Mouse (Mus musculus): ENCODE data around the gene Gnpnat1. TPM values are rescaled to one million over a fixed set of nuclear protein-coding genes. Genes with fewer than 3 reads are reported as not detected.
A peak's percentile ranks its signal among the peaks of the same experiment; 100 is the strongest.
"Not testable (repeated sequence)": the region's sequence is repeated elsewhere in the genome, so short reads cannot be mapped to it uniquely, and the experiment has no call there.

Gene Gnpnat1
- polyA plus RNA-seq (2015; fragmentation: Nextera tagmentation; extraction: Ambion mirVana): 55.6 and 60.2 TPM in 2 replicates

GRCm38 (mm10) chr14:45404813-45405212 lies at the start of gene Gnpnat1:
Gene Gnpnat1 (minus strand): TSS chr14:45404913.
- 81% methylated on average over 2 of the region's 3 CpGs for WGBS

GRCm38 (mm10) chr14:45453538-45454233 lies 49.0 kb upstream of the Gnpnat1 start:
- Histone ChIP-seq H3K4me1 (peaks cover 53% of the 10 kb centered on the region), H3K4me3 (replicated peaks) (no peak overlapping the region), H3K9ac (no peak overlapping the region), H3K27me3 (no peaks in the 10 kb centered on the region), H3K4me2 (no peak overlapping the region), H3K36me3 (peaks cover 16% of the 10 kb centered on the region; the same call in 1 of the 2 replicates), H3K27ac (peak overlapping the region; percentile 93), H3K9me3 (replicated peaks) (no peaks in the 10 kb centered on the region)
- 50% methylated on average over 5 of the region's 5 CpGs for WGBS
- ATAC-seq (replicated peaks; ENCODE audit: low FRiP score): peak; percentile 8; the same call in 1 of the 2 replicates

More at GRCm38 (mm10) chr14:45404813-45405212, at the start of gene Gnpnat1:
- not testable (repeated sequence) for H3K4me1 ChIP-seq; ATAC-seq (replicated peaks; ENCODE audit: low FRiP score); H3K27ac ChIP-seq; H3K9ac ChIP-seq; H3K4me2 ChIP-seq; H3K4me3 ChIP-seq (replicated peaks); H3K36me3 ChIP-seq; H3K27me3 ChIP-seq; H3K9me3 ChIP-seq (replicated peaks)

GRCm38 (mm10) chr14:45452861-45453512 lies 48.3 kb upstream of the Gnpnat1 start:
- H3K36me3 ChIP-seq: peaks cover 9% of the 10 kb centered on the region; the same call in 1 of the 2 replicates
- H3K9me3 ChIP-seq (replicated peaks): no peaks in the 10 kb centered on the region
- peak overlapping the region; percentile 93 for H3K27ac ChIP-seq
- 0 out of 2 replicates have a peak overlapping the region, but pooled peaks have one; percentile 5 for H3K4me2 ChIP-seq
- H3K4me3 ChIP-seq (replicated peaks): no peak overlapping the region
- H3K27me3 ChIP-seq: no peaks in the 10 kb centered on the region
- H3K9ac ChIP-seq: no peak overlapping the region
- H3K4me1 ChIP-seq: peaks cover 53% of the 10 kb centered on the region
- WGBS: 13% methylated on average over 11 of the region's 11 CpGs
- ATAC-seq (replicated peaks; ENCODE audit: low FRiP score): peak; percentile 86

GRCm38 (mm10) chr14:45452148-45452547 lies 47.4 kb upstream of the Gnpnat1 start:
- no peak overlapping the region for H3K4me2 ChIP-seq
- H3K4me3 ChIP-seq (replicated peaks): no peak overlapping the region
- H3K9ac ChIP-seq: no peak overlapping the region
- peak overlapping the region; percentile 93 for H3K27ac ChIP-seq
- peaks cover 4% of the 10 kb centered on the region; the same call in 1 of the 2 replicates for H3K36me3 ChIP-seq
- 16% methylated on average over 4 of the region's 4 CpGs for WGBS
- peak; percentile 41; the same call in 1 of the 2 replicates for ATAC-seq (replicated peaks; ENCODE audit: low FRiP score)
- no peaks in the 10 kb centered on the region for H3K27me3 ChIP-seq
- H3K4me1 ChIP-seq: peaks cover 53% of the 10 kb centered on the region
- H3K9me3 ChIP-seq (replicated peaks): no peaks in the 10 kb centered on the region

- Histone ChIP-seq H3K9ac (no peak overlapping the region), H3K4me2 (no peak overlapping the region), H3K9me3 (replicated peaks) (no peaks in the 10 kb centered on the region), H3K36me3 (peaks cover 4% of the 10 kb centered on the region; the same call in 1 of the 2 replicates), H3K4me3 (replicated peaks) (no peak overlapping the region), H3K27me3 (no peaks in the 10 kb centered on the region), H3K4me1 (peaks cover 57% of the 10 kb centered on the region), H3K27ac (peak overlapping the region; percentile 93)
- 30% methylated on average over 2 of the region's 2 CpGs for WGBS
- no peak for ATAC-seq (replicated peaks; ENCODE audit: low FRiP score)
Observed at GRCm38 (mm10) chr14:45451090-45451489, 46.4 kb upstream of the Gnpnat1 start.

GRCm38 (mm10) chr14:45446777-45447176 lies 42.1 kb upstream of the Gnpnat1 start:
- WGBS: 67% methylated on average over 3 of the region's 3 CpGs
- no peak overlapping the region for H3K4me2 ChIP-seq
- H3K9me3 ChIP-seq (replicated peaks): no peaks in the 10 kb centered on the region
- no peak overlapping the region for H3K9ac ChIP-seq
- H3K27ac ChIP-seq: peak overlapping the region; percentile 71; the same call in 1 of the 2 replicates
- H3K27me3 ChIP-seq: no peaks in the 10 kb centered on the region
- no peak for ATAC-seq (replicated peaks; ENCODE audit: low FRiP score)
- no peaks in the 10 kb centered on the region for H3K36me3 ChIP-seq
- no peak overlapping the region for H3K4me3 ChIP-seq (replicated peaks)
- peaks cover 48% of the 10 kb centered on the region for H3K4me1 ChIP-seq

GRCm38 (mm10) chr14:45445445-45445844 lies 40.7 kb upstream of the Gnpnat1 start:
- Histone ChIP-seq H3K9ac (no peak overlapping the region), H3K27ac (peak overlapping the region; percentile 71)
- ATAC-seq (replicated peaks; ENCODE audit: low FRiP score): no peak

GRCm38 (mm10) chr14:45444870-45445269 lies 40.2 kb upstream of the Gnpnat1 start:
- ATAC-seq (replicated peaks; ENCODE audit: low FRiP score): peak; percentile 47; the same call in 1 of the 2 replicates
- no peaks in the 10 kb centered on the region for H3K27me3 ChIP-seq
- no peak overlapping the region for H3K9ac ChIP-seq
- H3K4me2 ChIP-seq: no peak overlapping the region
- H3K9me3 ChIP-seq (replicated peaks): no peaks in the 10 kb centered on the region
- peak overlapping the region; percentile 71 for H3K27ac ChIP-seq
- 39% methylated on average over 7 of the region's 7 CpGs for whole genome bisulfite sequencing
- H3K4me1 ChIP-seq: peaks cover 46% of the 10 kb centered on the region
- no peaks in the 10 kb centered on the region for H3K36me3 ChIP-seq
- no peak overlapping the region for H3K4me3 ChIP-seq (replicated peaks)

More at GRCm38 (mm10) chr14:45445445-45445844, 40.7 kb upstream of the Gnpnat1 start:
- Histone ChIP-seq H3K9me3 (replicated peaks) (no peaks in the 10 kb centered on the region), H3K4me2 (no peak overlapping the region), H3K36me3 (no peaks in the 10 kb centered on the region), H3K27me3 (no peaks in the 10 kb centered on the region), H3K4me1 (peaks cover 46% of the 10 kb centered on the region), H3K4me3 (replicated peaks) (no peak overlapping the region)
- WGBS: 39% methylated on average over 12 of the region's 12 CpGs

- H3K36me3 ChIP-seq: no peaks in the 10 kb centered on the region
- H3K9ac ChIP-seq: no peak overlapping the region
- H3K4me1 ChIP-seq: peaks cover 49% of the 10 kb centered on the region
- no peak for ATAC-seq (replicated peaks; ENCODE audit: low FRiP score)
- no peak overlapping the region for H3K4me3 ChIP-seq (replicated peaks)
- H3K27ac ChIP-seq: peak overlapping the region; percentile 54
- 0 out of 2 replicates have a peak overlapping the region, but pooled peaks have one; percentile 12 for H3K4me2 ChIP-seq
- no peaks in the 10 kb centered on the region for H3K9me3 ChIP-seq (replicated peaks)
- H3K27me3 ChIP-seq: no peaks in the 10 kb centered on the region
- WGBS: 45% methylated on average over 12 of the region's 12 CpGs
Observed at GRCm38 (mm10) chr14:45442781-45443560, 38.3 kb upstream of the Gnpnat1 start.

- H3K4me3 ChIP-seq (replicated peaks): no peak overlapping the region
- H3K4me2 ChIP-seq: no peak overlapping the region
- no peaks in the 10 kb centered on the region for H3K27me3 ChIP-seq
- H3K4me1 ChIP-seq: peaks cover 43% of the 10 kb centered on the region
- H3K9me3 ChIP-seq (replicated peaks): no peaks in the 10 kb centered on the region
- 72% methylated on average over 6 of the region's 6 CpGs for WGBS
- H3K27ac ChIP-seq: no peak overlapping the region
- no peak overlapping the region for H3K9ac ChIP-seq
- ATAC-seq (replicated peaks; ENCODE audit: low FRiP score): no peak
- no peaks in the 10 kb centered on the region for H3K36me3 ChIP-seq
Observed at GRCm38 (mm10) chr14:45441291-45441690, 36.6 kb upstream of the Gnpnat1 start.

- no peaks in the 10 kb centered on the region for H3K9me3 ChIP-seq (replicated peaks)
- H3K36me3 ChIP-seq: no peaks in the 10 kb centered on the region
- WGBS: 79% methylated on average over 9 of the region's 9 CpGs
- no peak overlapping the region for H3K4me2 ChIP-seq
- H3K4me1 ChIP-seq: peaks cover 24% of the 10 kb centered on the region
- no peak for ATAC-seq (replicated peaks; ENCODE audit: low FRiP score)
- H3K27ac ChIP-seq: peak overlapping the region; percentile 4; the same call in 1 of the 2 replicates
- no peak overlapping the region for H3K9ac ChIP-seq
- no peaks in the 10 kb centered on the region for H3K27me3 ChIP-seq
- no peak overlapping the region for H3K4me3 ChIP-seq (replicated peaks)
Observed at GRCm38 (mm10) chr14:45439387-45439786, 34.7 kb upstream of the Gnpnat1 start.
